Mouse (Mus musculus): ENCODE measurements around the gene Olfr231. TPM values are rescaled to one million over a fixed set of nuclear protein-coding genes. Genes with fewer than 3 reads are reported as not detected.
A peak's percentile ranks its signal among the peaks of the same experiment; 100 is the strongest.

The Olfr231 gene
- polyA plus RNA-seq (2016; fragmentation: Nextera tagmentation; extraction: Ambion mirVana) = 0.95 and 0.99 TPM in 2 replicates

DNA sequence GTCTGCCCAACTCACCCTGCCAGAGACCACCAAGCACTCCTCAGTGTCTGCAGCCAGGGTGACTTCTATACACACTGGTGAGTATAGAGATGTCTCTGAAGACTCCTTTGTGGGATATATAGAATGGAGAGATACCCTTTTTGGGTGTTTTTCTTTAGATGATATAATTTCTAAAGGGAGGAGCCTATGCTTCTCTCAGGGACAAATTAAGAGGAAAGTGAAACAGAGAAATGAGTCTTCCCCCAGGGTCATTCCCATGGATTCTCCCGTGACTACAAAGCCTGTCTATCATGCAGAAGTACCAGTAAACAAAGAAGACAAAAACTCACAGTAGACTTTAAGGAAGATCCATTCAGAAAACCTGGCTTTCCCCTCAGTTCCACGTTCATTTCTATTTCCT lies at the start of gene Olfr231:
Gene Olfr231, minus strand, starts transcription at position 101 of the 400 bp plus-strand sequence.
- H3K9ac ChIP-seq = no peak within 1 kb of the TSS
- no peak within 1 kb of the TSS for H3K4me3 ChIP-seq (replicated peaks)
- no peaks in the 10 kb centered on the region for H3K9me3 ChIP-seq
- no peaks in the 10 kb centered on the region for H3K27me3 ChIP-seq
- H3K27ac ChIP-seq = no peak within 1 kb of the TSS
- WGBS = 63% methylated on average over 2 of the region's 2 CpGs
- no peaks in the 10 kb centered on the region for H3K36me3 ChIP-seq (replicated peaks)
- no peak within 1 kb of the TSS for H3K4me2 ChIP-seq
- H3K4me1 ChIP-seq = no peaks in the 10 kb centered on the region
- ATAC-seq (ENCODE audit: low FRiP score) = no peak

DNA sequence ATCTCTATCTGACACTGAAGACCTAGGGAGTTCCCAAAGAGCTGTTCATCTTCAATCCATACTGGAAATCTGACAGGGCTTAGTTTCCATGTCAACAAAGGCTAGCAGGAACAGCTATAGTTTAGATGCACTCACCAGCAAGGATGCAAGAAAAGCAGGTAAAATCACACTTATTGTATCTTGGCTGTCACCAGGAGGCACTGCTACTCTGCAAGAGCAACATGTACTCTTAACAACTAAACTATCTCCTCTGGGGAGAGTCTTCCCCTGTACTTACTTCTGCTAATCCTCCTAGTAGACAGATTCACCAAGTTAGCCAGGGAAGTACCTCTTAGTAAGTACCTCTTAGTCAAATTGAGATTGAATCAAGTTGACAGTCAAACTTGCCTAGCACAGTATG lies 48.1 kb upstream of the Olfr231 start:
- H3K36me3 ChIP-seq (replicated peaks) = no peaks in the 10 kb centered on the region
- H3K27me3 ChIP-seq = no peaks in the 10 kb centered on the region
- no peak for ATAC-seq (ENCODE audit: low FRiP score)
- H3K4me3 ChIP-seq (replicated peaks) = no peak overlapping the region
- no peak overlapping the region for H3K9ac ChIP-seq
- no peak overlapping the region for H3K27ac ChIP-seq
- no peak overlapping the region for H3K4me2 ChIP-seq
- H3K9me3 ChIP-seq = no peaks in the 10 kb centered on the region
- H3K4me1 ChIP-seq = 0 out of 2 replicates have a peak, but pooled peaks cover 3% of the 10 kb centered on the region

DNA sequence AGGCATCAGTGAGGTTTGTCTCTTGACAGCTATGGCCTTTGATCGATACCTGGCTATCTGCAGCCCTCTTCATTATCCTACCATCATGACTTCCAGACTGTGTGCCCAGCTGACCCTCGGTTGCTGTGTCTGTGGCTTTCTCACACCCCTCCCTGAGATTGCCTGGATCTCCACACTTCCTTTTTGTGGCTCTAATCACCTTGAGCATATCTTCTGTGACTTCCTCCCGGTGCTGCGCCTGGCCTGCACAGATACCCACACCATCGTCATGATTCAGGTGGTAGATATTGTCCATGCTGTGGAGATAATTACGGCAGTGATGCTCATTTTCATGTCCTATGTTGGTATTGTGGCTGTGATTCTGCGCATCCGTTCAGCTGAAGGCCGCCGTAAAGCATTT lies 38.1 kb upstream of the Olfr231 start:
- WGBS = 94% methylated on average over 10 of the region's 10 CpGs
- H3K4me1 ChIP-seq = no peaks in the 10 kb centered on the region
- H3K27me3 ChIP-seq = no peaks in the 10 kb centered on the region
- no peak overlapping the region for H3K27ac ChIP-seq
- H3K4me3 ChIP-seq (replicated peaks) = no peak overlapping the region
- ATAC-seq (ENCODE audit: low FRiP score) = no peak
- H3K36me3 ChIP-seq (replicated peaks) = no peaks in the 10 kb centered on the region
- no peak overlapping the region for H3K9ac ChIP-seq
- H3K9me3 ChIP-seq = no peaks in the 10 kb centered on the region
- H3K4me2 ChIP-seq = no peak overlapping the region

DNA sequence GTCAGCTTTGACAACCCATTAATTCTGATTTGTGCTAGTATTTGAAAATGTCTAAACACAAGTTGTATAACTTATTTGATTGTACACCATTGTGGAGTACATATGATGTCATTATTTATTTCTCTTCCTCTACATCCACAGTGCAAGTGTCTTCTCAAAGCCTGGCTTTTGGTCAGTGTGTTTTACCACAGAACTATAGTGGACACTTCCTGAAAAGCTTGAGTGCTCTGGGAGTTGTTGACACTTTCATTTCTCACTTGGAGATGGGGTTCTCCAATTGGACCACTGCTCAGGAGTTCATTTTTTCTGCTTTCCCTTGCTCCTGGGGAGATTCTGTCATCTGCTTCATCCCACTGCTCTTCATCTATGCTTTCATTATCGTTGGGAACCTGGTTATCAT lies 37.5 kb upstream of the Olfr231 start:
- ATAC-seq (ENCODE audit: low FRiP score) = no peak
- no peaks in the 10 kb centered on the region for H3K27me3 ChIP-seq
- no peaks in the 10 kb centered on the region for H3K4me1 ChIP-seq
- no peak overlapping the region for H3K27ac ChIP-seq
- H3K9ac ChIP-seq = no peak overlapping the region
- WGBS = 88% methylated on average over 1 of the region's 1 CpGs
- H3K4me3 ChIP-seq (replicated peaks) = no peak overlapping the region
- no peaks in the 10 kb centered on the region for H3K9me3 ChIP-seq
- no peaks in the 10 kb centered on the region for H3K36me3 ChIP-seq (replicated peaks)
- no peak overlapping the region for H3K4me2 ChIP-seq

DNA sequence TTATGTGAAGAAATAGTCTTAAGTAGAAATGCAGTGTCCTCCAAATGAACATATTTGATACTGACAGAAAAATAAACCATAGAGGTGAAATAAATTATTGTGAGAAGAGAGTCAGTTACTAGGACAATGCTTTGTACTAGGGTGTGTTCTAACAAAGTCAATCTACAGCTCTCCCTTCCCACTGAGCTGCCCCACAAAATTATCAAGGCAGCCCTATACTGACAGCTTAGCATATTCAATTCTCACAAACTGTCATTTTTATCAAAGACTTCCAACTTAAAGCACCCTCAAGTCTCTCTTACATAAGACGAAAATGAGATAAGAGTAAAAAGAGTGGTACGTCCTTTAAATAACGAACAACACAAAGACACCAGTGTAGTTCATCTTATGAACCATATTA lies 36.7 kb upstream of the Olfr231 start:
- H3K36me3 ChIP-seq (replicated peaks) = no peaks in the 10 kb centered on the region
- WGBS = 89% methylated on average over 3 of the region's 3 CpGs
- no peaks in the 10 kb centered on the region for H3K4me1 ChIP-seq
- ATAC-seq (ENCODE audit: low FRiP score) = no peak
- no peaks in the 10 kb centered on the region for H3K27me3 ChIP-seq
- H3K4me3 ChIP-seq (replicated peaks) = no peak overlapping the region
- no peaks in the 10 kb centered on the region for H3K9me3 ChIP-seq
- H3K4me2 ChIP-seq = no peak overlapping the region
- H3K27ac ChIP-seq = no peak overlapping the region
- H3K9ac ChIP-seq = no peak overlapping the region

DNA sequence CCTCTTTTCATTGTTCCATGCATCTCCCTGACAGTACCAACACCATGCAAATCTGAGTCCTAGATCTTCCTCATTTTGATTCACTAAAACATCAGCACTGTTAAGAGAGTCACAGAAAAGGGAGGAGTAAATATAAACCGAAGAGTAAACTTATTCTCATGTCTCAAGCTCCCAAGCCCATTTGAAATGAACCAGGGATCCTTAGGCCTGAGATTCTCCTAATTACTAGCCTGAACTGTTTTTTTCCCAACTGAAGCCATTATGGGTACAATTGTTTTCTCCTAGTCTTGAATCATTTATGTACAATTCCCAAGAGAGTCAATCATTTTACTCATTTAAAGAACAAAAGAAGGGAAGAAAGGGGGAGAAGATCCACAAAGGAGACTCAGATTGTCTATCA lies 34.4 kb upstream of the Olfr231 start, which contains the start of gene Olfr420:
Gene Olfr420, plus strand, starts transcription at position 301 of the 400 bp plus-strand sequence.
- Histone ChIP-seq H3K36me3 (replicated peaks) (no peaks in the 10 kb centered on the region), H3K4me3 (replicated peaks) (no peak within 1 kb of the TSS), H3K9ac (no peak within 1 kb of the TSS), H3K4me1 (no peaks in the 10 kb centered on the region), H3K9me3 (no peaks in the 10 kb centered on the region), H3K27ac (no peak within 1 kb of the TSS), H3K4me2 (no peak within 1 kb of the TSS), H3K27me3 (no peaks in the 10 kb centered on the region)
- no peak for ATAC-seq (ENCODE audit: low FRiP score)
- WGBS = 88% methylated on average over 1 of the region's 1 CpGs

DNA sequence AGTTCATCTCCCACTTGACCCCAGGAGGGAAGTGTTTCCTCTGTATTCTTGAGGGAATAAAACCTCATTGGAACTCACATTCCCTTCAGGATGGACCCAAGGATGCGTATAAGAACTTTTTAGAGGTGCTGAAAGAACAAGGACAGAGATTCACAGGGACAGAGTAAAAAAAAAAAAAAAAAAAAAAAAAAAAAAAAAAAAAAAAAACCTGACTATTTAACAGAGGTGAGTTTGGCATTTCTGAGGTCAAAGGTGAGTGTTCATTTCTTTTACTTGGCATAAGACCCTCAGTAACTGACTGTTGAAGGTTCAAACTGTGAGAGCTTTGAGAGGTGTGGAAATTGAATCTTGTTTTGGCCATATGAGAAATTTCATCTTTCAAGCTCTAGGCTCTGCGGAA lies 28.3 kb upstream of the Olfr231 start:
- Histone ChIP-seq H3K36me3 (replicated peaks) (no peaks in the 10 kb centered on the region), H3K4me3 (replicated peaks) (no peak overlapping the region), H3K27ac (no peak overlapping the region), H3K9ac (no peak overlapping the region), H3K9me3 (no peaks in the 10 kb centered on the region), H3K4me2 (no peak overlapping the region), H3K4me1 (no peaks in the 10 kb centered on the region), H3K27me3 (no peaks in the 10 kb centered on the region)
- WGBS = 87% methylated on average over 2 of the region's 2 CpGs
- ATAC-seq (ENCODE audit: low FRiP score) = no peak

DNA sequence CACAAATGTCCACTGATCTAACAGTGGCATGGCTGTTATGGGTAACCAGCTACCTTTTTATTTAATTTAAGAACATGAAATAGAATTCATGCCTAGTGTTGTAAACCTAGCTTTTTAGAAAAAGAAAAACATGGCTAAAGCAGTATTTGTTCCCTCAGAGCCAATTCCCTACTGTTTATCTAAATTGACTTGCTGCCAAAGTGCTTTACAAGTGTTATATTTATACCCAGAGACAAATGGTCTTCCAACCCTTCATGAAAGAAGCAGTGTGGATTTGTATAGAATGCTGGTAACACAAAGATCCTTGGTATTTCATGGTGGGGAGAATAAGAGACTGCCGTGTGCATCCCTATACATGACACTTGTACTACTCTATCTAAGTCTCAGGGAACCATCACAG lies 25.7 kb upstream of the Olfr231 start:
- no peaks in the 10 kb centered on the region for H3K9me3 ChIP-seq
- no peak for ATAC-seq (ENCODE audit: low FRiP score)

DNA sequence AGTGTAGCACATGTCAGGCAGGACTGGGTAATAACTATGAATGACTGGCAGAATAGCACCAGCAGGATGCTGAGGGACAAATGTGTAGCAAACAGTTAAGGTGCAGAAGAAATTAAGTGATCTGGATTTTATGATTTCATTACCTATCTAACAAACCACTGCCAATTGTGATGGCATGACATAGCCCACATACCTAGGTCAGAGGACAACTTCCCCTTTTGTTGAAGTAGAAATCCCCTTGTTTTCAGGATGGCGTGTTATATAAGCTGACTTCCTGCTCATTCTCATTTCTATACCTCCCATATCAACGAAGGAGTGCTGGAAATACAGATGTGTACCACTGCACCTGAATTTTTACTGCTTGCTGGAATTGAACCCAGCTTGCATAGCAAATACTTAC lies 20.4 kb upstream of the Olfr231 start:
- WGBS = 81% methylated on average over 2 of the region's 2 CpGs
- H3K9me3 ChIP-seq = no peaks in the 10 kb centered on the region
- no peaks in the 10 kb centered on the region for H3K36me3 ChIP-seq (replicated peaks)
- H3K4me2 ChIP-seq = no peak overlapping the region
- no peaks in the 10 kb centered on the region for H3K4me1 ChIP-seq
- H3K27me3 ChIP-seq = no peaks in the 10 kb centered on the region
- H3K27ac ChIP-seq = no peak overlapping the region
- no peak overlapping the region for H3K4me3 ChIP-seq (replicated peaks)
- no peak for ATAC-seq (ENCODE audit: low FRiP score)
- H3K9ac ChIP-seq = no peak overlapping the region

More for the DNA sequence above, 25.7 kb upstream of the Olfr231 start:
- H3K27me3 ChIP-seq = no peaks in the 10 kb centered on the region
- no peaks in the 10 kb centered on the region for H3K36me3 ChIP-seq (replicated peaks)
- no peaks in the 10 kb centered on the region for H3K4me1 ChIP-seq
- H3K4me3 ChIP-seq (replicated peaks) = no peak overlapping the region
- H3K9ac ChIP-seq = no peak overlapping the region
- 76% methylated on average over 1 of the region's 1 CpGs for WGBS
- no peak overlapping the region for H3K4me2 ChIP-seq
- H3K27ac ChIP-seq = no peak overlapping the region

DNA sequence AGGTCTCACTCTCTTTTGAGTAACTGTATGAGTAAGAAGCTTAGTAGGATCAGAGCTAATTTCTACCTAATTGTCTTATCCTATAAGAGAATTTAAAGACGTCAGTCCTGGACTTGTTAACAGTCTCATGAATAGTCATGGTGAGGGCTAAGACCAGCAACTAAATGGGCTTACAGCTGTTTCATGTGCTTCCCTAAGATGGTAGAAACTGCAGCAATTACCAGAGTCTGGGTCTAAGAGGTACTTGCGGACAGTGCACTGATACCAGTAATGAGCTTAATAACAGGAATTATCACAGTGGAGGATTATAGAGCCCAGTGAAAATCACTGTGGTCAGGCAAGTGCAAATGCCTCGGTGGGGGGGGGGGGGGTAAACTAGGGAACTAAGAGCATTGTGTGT lies 11.0 kb upstream of the Olfr231 start:
- H3K9me3 ChIP-seq = no peaks in the 10 kb centered on the region
- H3K27me3 ChIP-seq = no peaks in the 10 kb centered on the region
- H3K4me1 ChIP-seq = no peaks in the 10 kb centered on the region
- H3K36me3 ChIP-seq (replicated peaks) = no peaks in the 10 kb centered on the region
- ATAC-seq (ENCODE audit: low FRiP score) = peak; percentile 69
- no peak overlapping the region for H3K27ac ChIP-seq
- H3K4me2 ChIP-seq = no peak overlapping the region
- no peak overlapping the region for H3K4me3 ChIP-seq (replicated peaks)
- 18% methylated on average over 3 of the region's 3 CpGs for WGBS
- H3K9ac ChIP-seq = no peak overlapping the region

DNA sequence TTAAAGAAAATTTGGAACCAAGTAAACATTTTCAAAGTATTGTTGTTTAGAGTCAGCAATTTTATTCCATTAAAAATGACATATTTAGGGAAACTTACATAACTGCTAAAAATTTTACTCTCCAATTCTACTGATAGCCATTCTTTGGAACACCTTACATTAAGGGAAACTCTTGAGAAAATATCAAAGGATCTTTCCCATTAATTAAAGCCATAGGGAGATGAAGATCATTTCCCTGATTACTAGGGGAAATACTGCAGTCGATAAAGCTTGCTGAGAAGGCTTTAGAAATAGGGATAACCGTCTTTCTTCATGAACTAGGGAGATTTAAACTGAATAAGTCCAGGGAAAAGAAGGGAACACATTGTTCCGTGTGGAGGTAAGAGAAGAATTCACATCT lies 10.3 kb upstream of the Olfr231 start, which contains the start of gene Olfr424:
Gene Olfr424, plus strand, starts transcription at position 301 of the 400 bp plus-strand sequence.
- no peak within 1 kb of the TSS for H3K9ac ChIP-seq
- H3K4me1 ChIP-seq = no peaks in the 10 kb centered on the region
- H3K27ac ChIP-seq = no peak within 1 kb of the TSS
- 74% methylated on average over 3 of the region's 3 CpGs for WGBS
- no peak for ATAC-seq (ENCODE audit: low FRiP score)
- no peaks in the 10 kb centered on the region for H3K27me3 ChIP-seq
- H3K4me3 ChIP-seq (replicated peaks) = no peak within 1 kb of the TSS
- H3K36me3 ChIP-seq (replicated peaks) = no peaks in the 10 kb centered on the region
- no peaks in the 10 kb centered on the region for H3K9me3 ChIP-seq
- no peak within 1 kb of the TSS for H3K4me2 ChIP-seq

DNA sequence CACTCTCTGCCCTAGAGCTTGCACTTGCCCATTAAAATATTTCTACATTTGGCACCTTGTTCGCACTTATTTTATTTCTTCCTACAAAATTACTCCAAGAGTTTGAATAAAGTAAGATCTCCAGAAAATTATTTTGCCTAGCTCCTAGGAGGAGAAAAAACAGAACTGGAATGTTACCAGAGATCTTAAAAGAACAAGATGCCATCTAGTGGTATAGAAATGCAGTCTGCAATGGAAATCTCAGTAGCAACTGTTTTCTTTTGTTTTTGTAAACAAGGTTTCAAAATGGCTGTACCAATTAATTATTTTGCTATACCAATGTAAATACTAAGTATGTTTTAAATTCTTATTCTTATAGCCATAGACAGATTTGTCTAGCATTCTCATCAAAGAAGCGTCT lies 17.2 kb downstream of the Olfr231 start:
- Histone ChIP-seq H3K36me3 (replicated peaks) (no peaks in the 10 kb centered on the region), H3K9ac (no peak overlapping the region), H3K4me3 (replicated peaks) (no peak overlapping the region), H3K27ac (no peak overlapping the region), H3K27me3 (no peaks in the 10 kb centered on the region), H3K4me2 (no peak overlapping the region), H3K9me3 (no peaks in the 10 kb centered on the region), H3K4me1 (no peaks in the 10 kb centered on the region)
- 65% methylated on average over 2 of the region's 2 CpGs for WGBS
- ATAC-seq (ENCODE audit: low FRiP score) = no peak

DNA sequence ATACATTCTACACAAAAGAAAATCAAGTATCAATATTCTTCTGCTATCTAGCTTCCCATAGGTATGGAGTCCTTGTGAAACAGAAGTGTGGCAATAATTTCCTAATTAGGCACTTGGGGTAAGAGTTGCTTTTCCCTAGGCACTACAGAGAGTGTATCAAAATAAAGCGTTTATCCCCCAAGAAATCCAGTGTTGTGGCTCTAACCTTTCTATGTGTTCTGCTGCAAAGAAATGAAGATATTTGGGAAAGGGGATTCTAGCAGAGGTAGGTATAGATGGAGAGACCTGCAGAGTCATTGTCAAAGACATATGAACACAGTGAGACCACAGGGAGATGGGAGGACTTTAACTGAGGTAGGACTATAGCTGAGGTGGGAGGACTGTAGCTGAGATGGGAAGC lies 24.4 kb downstream of the Olfr231 start, which contains the start of gene Olfr427:
Gene Olfr427, plus strand, starts transcription at position 301 of the 400 bp plus-strand sequence.
- no peak within 1 kb of the TSS for H3K27ac ChIP-seq
- no peak for ATAC-seq (ENCODE audit: low FRiP score)
- H3K4me2 ChIP-seq = no peak within 1 kb of the TSS
- no peaks in the 10 kb centered on the region for H3K9me3 ChIP-seq
- H3K4me1 ChIP-seq = no peaks in the 10 kb centered on the region
- no peak within 1 kb of the TSS for H3K4me3 ChIP-seq (replicated peaks)
- H3K27me3 ChIP-seq = no peaks in the 10 kb centered on the region
- WGBS = 93% methylated on average over 1 of the region's 1 CpGs
- no peaks in the 10 kb centered on the region for H3K36me3 ChIP-seq (replicated peaks)
- H3K9ac ChIP-seq = no peak within 1 kb of the TSS

All from forebrain, embryonic 12.5 days (tissue).